Mouse (Mus musculus): Measurements from ENCODE around the gene Fanca. TPM values are rescaled to one million over a fixed set of nuclear protein-coding genes. Genes with fewer than 3 reads are reported as not detected.

Fanca gene
- polyA plus RNA-seq, 1 experiment from 2014 or later: 5.3 TPM

DNA sequence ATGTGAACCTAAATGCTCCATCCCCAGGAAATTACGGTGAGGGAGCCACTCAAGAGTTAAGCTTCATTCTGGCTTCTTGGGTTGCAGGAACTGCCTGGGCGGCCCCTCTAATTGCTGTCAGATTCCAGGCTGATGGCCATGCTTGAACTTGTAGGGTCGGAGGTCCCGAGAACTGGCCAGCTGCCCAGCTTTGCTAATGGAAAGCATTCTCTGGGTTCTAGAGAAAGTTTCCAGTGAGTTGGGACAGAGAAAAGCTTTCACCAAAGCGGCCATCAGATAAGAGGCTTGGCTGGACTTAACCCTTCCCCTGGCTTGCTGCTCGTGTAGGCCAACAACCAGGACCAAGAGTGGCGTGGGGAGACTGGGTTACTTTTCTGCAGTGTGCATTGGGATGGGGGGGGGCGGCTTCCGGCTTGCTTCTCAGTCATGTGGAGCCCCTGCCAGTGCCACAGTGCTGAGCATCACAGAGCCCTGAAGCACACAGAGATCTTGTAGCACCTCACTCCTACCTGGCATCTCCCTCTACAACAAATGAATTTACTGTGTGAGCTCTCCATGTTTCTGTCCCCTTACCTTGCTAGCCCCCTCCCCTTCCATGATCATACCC is 30.0 kb upstream of the Fanca start:
- Histone ChIP-seq H3K9me3 (ENCODE audit: control insufficient read depth) (no peaks in the 10 kb centered on the region), H3K36me3 (ENCODE audit: control insufficient read depth, insufficient read depth) (no peaks in the 10 kb centered on the region), H3K4me2 (replicated peaks; ENCODE audit: low read depth) (no peak overlapping the region; the same call in 1 of the 2 replicates), H3K27ac (ENCODE audit: low read depth, low read length) (no peak overlapping the region), H3K4me3 (ENCODE audit: low read depth, low read length) (no peak overlapping the region), H3K4me1 (replicated peaks; ENCODE audit: control insufficient read depth, insufficient read depth, low read length) (no peaks in the 10 kb centered on the region), H3K27me3 (replicated peaks; ENCODE audit: control insufficient read depth, insufficient read depth, low read length) (no peaks in the 10 kb centered on the region), H3K9ac (ENCODE audit: low read depth, low read length) (no peak overlapping the region)
- TF ChIP-seq CTCF (IDR thresholded peaks at IDR 0.05; ENCODE audit: low read depth): no peak
- WGBS: 56% methylated on average over 9 of the region's 9 CpGs
- ATAC-seq: no peak

DNA sequence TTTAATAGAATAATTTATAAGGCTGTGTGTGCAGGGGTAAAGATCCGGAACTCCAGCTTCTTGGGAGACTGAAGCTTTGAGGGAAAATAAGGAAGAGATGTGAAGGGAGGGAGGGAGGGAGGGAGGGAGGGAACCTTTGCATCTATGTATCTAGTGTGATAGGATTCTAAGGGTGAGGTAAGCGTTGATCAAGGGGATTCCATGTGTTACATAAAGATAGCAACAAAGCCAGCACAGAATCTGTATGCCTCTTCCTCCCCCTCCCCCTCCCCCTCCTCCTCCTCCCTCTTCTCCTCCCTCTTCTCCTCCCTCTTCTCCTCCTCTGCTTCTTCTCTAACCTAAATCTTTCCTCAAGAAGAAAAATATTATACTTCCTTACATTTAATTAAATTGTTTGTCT is 28.9 kb upstream of the Fanca start:
- WGBS: 61% methylated on average over 2 of the region's 2 CpGs
- Histone ChIP-seq H3K4me2 (replicated peaks; ENCODE audit: low read depth) (no peak overlapping the region), H3K9me3 (ENCODE audit: control insufficient read depth) (no peaks in the 10 kb centered on the region), H3K9ac (ENCODE audit: low read depth, low read length) (no peak overlapping the region), H3K36me3 (ENCODE audit: control insufficient read depth, insufficient read depth) (no peaks in the 10 kb centered on the region), H3K4me1 (replicated peaks; ENCODE audit: control insufficient read depth, insufficient read depth, low read length) (no peaks in the 10 kb centered on the region), H3K27me3 (replicated peaks; ENCODE audit: control insufficient read depth, insufficient read depth, low read length) (no peaks in the 10 kb centered on the region), H3K4me3 (ENCODE audit: low read depth, low read length) (no peak overlapping the region), H3K27ac (ENCODE audit: low read depth, low read length) (no peak overlapping the region)
- no peak for ATAC-seq
- TF ChIP-seq CTCF (IDR thresholded peaks at IDR 0.05; ENCODE audit: low read depth): no peak

DNA sequence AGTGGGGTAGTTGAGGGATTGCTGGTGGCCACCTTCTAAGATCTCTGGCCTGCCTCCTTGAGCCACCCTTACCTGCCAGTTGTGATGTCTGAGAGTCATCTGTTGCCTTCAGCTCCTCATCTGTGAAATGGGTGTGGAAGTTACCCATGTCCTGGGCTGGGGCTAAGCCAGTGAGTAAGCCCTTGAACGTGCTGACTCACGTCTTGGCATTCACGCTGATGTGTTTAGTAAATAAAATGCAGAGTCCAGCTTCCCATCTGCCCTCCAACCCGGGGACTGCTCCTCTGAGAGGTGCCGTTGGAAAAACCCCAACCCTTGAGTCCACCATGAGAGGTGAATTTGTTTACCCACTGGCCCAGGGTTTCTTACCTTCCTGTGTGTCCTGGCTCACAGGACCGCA is 27.5 kb upstream of the Fanca start:
- no peak for ATAC-seq
- Histone ChIP-seq H3K9ac (ENCODE audit: low read depth, low read length) (no peak overlapping the region), H3K4me3 (ENCODE audit: low read depth, low read length) (no peak overlapping the region), H3K4me1 (replicated peaks; ENCODE audit: control insufficient read depth, insufficient read depth, low read length) (no peaks in the 10 kb centered on the region), H3K27ac (ENCODE audit: low read depth, low read length) (no peak overlapping the region), H3K9me3 (ENCODE audit: control insufficient read depth) (no peaks in the 10 kb centered on the region), H3K27me3 (replicated peaks; ENCODE audit: control insufficient read depth, insufficient read depth, low read length) (no peaks in the 10 kb centered on the region), H3K4me2 (replicated peaks; ENCODE audit: low read depth) (no peak overlapping the region), H3K36me3 (ENCODE audit: control insufficient read depth, insufficient read depth) (no peaks in the 10 kb centered on the region)
- WGBS: 82% methylated on average over 6 of the region's 6 CpGs
- TF ChIP-seq CTCF (IDR thresholded peaks at IDR 0.05; ENCODE audit: low read depth): no peak

DNA sequence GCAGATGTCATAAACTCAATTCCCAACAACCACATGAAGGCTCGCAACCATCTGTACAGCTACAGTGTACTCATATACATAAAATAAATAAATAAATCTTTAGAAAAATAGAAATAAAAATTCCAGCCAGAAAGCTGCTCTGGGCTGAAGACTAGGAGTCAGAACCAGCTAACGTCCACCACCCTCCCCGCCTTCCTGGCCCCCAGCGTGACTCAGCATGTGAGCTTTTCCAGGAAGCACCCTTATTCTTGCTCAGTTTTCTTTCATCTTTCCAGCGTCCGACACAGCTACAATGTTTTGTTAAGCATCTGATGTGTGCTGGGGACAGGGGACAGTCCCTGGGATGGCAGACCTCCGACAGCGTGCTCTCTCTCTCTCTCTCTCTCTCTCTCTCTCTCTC is 26.8 kb upstream of the Fanca start:
- Histone ChIP-seq H3K27ac (ENCODE audit: low read depth, low read length) (no peak overlapping the region), H3K36me3 (ENCODE audit: control insufficient read depth, insufficient read depth) (no peaks in the 10 kb centered on the region), H3K4me2 (replicated peaks; ENCODE audit: low read depth) (no peak overlapping the region), H3K27me3 (replicated peaks; ENCODE audit: control insufficient read depth, insufficient read depth, low read length) (no peaks in the 10 kb centered on the region), H3K4me1 (replicated peaks; ENCODE audit: control insufficient read depth, insufficient read depth, low read length) (no peaks in the 10 kb centered on the region), H3K9ac (ENCODE audit: low read depth, low read length) (no peak overlapping the region), H3K4me3 (ENCODE audit: low read depth, low read length) (no peak overlapping the region), H3K9me3 (ENCODE audit: control insufficient read depth) (no peaks in the 10 kb centered on the region)
- ATAC-seq: no peak
- no peak for TF ChIP-seq CTCF (IDR thresholded peaks at IDR 0.05; ENCODE audit: low read depth)
- WGBS: 77% methylated on average over 8 of the region's 8 CpGs

DNA sequence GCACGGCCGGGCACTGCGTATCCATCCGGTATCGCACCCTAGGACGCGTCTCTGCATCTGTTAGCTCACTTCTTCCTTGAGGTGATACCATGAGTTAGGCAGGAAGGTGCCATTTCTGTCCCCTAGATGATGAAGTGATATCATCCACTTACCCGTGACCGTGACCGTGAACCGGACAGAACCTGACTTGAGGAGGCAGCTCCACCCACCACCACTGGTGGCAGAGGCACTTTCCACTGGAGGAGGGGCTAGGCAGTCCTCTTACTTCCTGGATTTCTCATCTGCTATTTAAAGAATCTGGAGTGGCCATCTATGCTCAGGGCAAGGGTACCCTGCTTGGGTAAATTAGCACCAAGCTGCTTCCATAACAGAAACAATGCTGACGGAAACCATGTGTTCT is 25.0 kb upstream of the Fanca start:
- no peaks in the 10 kb centered on the region for H3K4me1 ChIP-seq (replicated peaks; ENCODE audit: control insufficient read depth, insufficient read depth, low read length)
- no peaks in the 10 kb centered on the region for H3K27me3 ChIP-seq (replicated peaks; ENCODE audit: control insufficient read depth, insufficient read depth, low read length)
- H3K9me3 ChIP-seq (ENCODE audit: control insufficient read depth): no peaks in the 10 kb centered on the region
- no peak for ATAC-seq
- WGBS: 76% methylated on average over 12 of the region's 12 CpGs
- H3K36me3 ChIP-seq (ENCODE audit: control insufficient read depth, insufficient read depth): no peaks in the 10 kb centered on the region
- H3K9ac ChIP-seq (ENCODE audit: low read depth, low read length): no peak overlapping the region
- H3K4me3 ChIP-seq (ENCODE audit: low read depth, low read length): no peak overlapping the region
- no peak overlapping the region for H3K4me2 ChIP-seq (replicated peaks; ENCODE audit: low read depth)
- no peak overlapping the region for H3K27ac ChIP-seq (ENCODE audit: low read depth, low read length)
- TF ChIP-seq CTCF (IDR thresholded peaks at IDR 0.05; ENCODE audit: low read depth): no peak

DNA sequence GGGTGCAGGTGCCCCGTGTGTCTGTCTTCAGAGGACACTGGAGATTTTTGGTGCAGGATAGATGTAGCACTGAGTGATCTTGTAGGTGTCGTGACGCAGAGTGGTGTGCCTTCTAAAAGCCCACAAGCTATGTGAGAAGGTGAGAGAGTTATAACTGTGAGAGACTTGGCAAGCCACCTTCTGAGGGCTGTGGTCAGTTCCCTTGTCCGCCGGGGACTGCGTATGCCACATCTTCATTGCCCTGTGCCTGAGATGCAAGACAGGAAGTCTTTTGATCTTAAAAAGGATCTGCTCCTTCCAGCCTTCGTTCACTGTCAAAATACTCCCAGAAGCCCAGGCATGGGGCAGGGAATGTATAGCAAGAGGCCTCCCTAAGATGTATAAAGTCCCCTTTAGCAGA is 24.5 kb upstream of the Fanca start:
- Histone ChIP-seq H3K4me1 (replicated peaks; ENCODE audit: control insufficient read depth, insufficient read depth, low read length) (no peaks in the 10 kb centered on the region), H3K4me2 (replicated peaks; ENCODE audit: low read depth) (no peak overlapping the region), H3K27ac (ENCODE audit: low read depth, low read length) (no peak overlapping the region), H3K36me3 (ENCODE audit: control insufficient read depth, insufficient read depth) (no peaks in the 10 kb centered on the region), H3K4me3 (ENCODE audit: low read depth, low read length) (no peak overlapping the region), H3K27me3 (replicated peaks; ENCODE audit: control insufficient read depth, insufficient read depth, low read length) (no peaks in the 10 kb centered on the region), H3K9me3 (ENCODE audit: control insufficient read depth) (no peaks in the 10 kb centered on the region), H3K9ac (ENCODE audit: low read depth, low read length) (no peak overlapping the region)
- WGBS: 75% methylated on average over 7 of the region's 7 CpGs
- ATAC-seq: no peak
- no peak for TF ChIP-seq CTCF (IDR thresholded peaks at IDR 0.05; ENCODE audit: low read depth)

DNA sequence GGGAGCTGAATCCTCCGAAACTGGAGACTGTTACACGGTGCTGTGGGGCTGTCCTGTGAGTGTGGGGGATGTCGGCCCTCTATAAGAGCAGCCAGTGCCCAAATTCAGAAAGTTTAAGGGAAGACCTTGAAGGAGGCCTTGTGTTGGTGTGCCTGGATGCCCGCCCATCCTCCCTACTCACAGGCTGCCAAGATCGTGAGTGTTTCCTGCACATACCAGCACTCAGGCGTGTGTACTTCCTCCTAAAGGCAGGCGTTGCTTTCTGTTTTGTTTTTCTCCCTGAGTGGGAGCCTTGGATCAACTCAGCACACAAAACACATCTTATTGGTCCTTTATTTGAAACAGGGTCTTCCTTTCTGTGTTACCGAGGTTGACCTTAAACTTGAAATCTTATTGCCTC is 23.9 kb upstream of the Fanca start:
- H3K9me3 ChIP-seq (ENCODE audit: control insufficient read depth): no peaks in the 10 kb centered on the region
- no peak for TF ChIP-seq CTCF (IDR thresholded peaks at IDR 0.05; ENCODE audit: low read depth)
- no peaks in the 10 kb centered on the region for H3K4me1 ChIP-seq (replicated peaks; ENCODE audit: control insufficient read depth, insufficient read depth, low read length)
- H3K4me3 ChIP-seq (ENCODE audit: low read depth, low read length): no peak overlapping the region
- no peaks in the 10 kb centered on the region for H3K27me3 ChIP-seq (replicated peaks; ENCODE audit: control insufficient read depth, insufficient read depth, low read length)
- H3K36me3 ChIP-seq (ENCODE audit: control insufficient read depth, insufficient read depth): no peaks in the 10 kb centered on the region
- H3K4me2 ChIP-seq (replicated peaks; ENCODE audit: low read depth): no peak overlapping the region
- 67% methylated on average over 8 of the region's 8 CpGs for WGBS
- H3K27ac ChIP-seq (ENCODE audit: low read depth, low read length): no peak overlapping the region
- H3K9ac ChIP-seq (ENCODE audit: low read depth, low read length): no peak overlapping the region
- ATAC-seq: no peak

Measured in intestine, postnatal 0 days (tissue).